Mouse (Mus musculus) cerebellum, postnatal 25 days (tissue): ENCODE data around the gene Gipc3.
A peak's percentile ranks its signal among the peaks of the same experiment; 100 is the strongest.

ENCODE experiments used
- DNase-seq, 2 experiments: peaks; one replicate each; pipeline ENCODE4 v3.0.0; 2021; ENCODE audit warnings: mixed read lengths in 2 of 2

Gene Gipc3

DNA sequence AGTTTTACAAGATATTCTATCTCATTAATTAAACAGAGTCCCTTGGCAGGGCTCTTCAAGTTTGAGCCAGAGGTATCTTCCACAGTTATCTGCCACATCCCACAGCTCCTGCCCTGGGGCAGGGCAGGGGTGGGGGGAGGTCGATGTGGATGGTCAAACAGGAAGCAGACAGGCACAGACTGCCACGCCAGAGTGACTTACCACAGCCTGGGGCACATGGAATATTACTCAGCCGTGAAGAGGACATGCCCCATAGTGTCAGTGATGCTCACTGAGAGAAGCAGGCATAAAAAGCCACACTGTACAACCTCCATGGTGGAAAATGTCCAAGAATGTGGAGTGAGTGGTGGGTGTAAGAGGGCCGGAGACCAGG lies 2.1 kb upstream of the Gipc3 start:
- DNase-seq = no peak

DNA sequence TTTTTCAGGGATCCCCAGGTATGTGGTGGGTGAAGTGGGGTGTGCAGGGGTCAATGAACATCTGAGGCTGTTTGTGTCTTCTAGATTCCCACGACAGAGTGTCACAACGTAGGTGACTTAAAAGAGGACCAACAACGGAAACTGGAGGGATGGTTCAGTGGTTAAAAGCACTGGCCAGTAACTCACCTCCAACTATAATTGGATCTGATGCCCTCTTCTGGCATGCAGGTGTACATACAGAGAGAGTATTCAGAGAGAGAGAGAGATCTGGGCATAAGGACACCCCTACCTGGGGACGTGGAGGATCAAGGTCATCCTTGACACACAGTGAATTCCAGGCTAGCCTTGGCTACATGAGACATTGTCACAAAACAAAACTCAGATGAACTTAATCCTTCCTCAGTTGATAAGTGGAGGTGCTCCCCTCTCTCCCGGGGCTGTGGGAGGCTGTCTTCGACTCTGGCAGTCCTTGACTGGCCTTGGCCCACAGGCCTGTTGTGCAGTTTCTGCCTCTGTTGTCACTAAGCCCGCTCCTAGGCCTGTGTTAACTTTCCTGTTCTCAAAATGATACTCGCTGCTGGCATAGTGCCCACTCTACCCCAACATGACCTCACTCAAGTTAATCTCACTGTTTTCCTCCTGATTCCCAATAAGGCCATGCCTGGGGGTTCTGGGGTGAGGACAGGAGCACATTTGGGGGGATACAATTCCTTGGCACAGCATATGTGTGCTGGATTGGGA lies 1.5 kb upstream of the Gipc3 start:
- no peak for DNase-seq

DNA sequence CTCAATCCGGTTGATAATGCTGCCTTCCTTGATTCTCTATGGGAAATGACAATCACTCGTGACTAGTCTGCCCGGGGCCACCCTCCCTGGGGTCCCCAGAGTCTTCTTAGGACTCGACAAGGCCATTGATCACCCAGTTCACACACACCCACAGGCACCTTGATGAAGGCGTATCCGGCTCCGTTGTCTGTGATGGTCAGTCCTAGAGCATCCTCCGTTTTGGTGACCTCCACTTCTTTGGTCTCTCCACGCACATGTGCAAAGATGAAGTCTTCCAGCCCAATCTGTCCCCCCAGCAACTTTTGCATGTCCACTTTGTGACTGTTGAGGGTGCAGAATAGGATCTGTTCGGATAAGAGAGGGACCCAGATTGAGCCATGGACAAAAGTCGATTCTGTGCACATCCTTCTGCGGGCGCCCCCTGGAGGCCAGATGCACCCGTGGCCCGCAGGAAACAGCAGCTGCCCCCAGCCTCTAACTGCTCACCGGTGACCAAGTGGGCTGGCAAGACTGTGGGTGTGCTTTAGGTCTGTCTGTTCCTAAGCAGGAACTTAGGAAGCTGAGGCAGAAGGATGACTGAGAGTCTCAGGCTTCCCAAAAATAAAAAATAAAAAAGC lies 1.6 kb downstream of the Gipc3 start:
- peak; percentile 70 to 86 for DNase-seq

DNA sequence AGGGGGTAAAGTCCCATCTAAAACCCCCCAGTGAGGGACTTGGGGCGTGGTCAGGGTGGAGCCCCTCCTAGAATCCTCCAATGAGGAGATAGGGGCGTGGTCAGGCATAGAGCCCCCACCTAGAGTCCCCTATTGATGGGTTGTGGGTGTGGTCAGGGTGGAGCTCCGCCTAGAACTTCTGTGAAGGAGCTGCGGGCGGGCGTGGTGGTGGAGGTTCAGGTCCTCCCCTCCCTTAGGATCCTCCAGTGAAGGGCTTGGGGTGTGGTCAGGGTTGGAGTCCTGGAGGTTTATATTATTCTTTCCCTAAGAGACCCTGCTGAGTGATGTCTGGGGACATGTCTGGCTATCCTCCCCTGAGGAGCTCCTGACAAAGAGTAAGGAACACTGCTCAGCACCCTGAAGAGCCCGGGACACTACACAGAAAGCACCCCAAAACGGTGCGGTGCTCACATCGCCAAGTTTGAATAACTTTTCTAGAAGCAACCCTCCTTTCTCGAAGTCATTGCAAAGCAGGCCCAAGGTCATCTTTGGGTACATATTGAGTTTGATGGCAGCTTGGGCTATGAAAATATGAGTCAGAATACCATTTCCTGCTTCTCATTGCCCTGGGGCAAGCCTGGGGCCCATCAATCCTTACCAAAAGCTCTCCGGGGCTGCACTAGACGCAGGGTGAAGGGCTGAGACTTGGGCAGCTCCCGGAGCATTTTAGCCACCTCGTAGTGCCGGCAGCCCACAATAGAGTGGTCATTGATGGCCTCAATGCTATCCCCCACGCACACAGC lies 2.3 kb downstream of the Gipc3 start:
- DNase-seq = no peak

DNA sequence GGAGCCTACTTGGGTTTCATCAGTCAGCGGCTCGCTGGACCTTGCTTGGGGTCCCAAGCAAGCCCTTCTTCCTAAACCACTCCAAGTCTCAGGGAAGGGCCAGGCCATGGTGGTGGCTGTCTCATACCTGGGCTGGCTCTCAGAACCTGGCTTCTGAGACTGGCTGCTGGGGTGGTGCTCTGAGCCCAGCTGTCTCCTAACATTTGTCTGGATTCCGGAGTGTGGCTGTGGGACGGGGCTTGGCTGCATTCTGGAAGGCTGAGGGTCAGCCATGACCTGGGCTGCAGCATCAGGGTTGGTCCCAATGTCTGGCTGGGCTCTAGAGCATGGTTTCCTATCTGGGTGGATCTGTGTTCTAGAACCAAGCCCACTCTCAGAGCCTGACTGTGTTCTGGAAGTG lies 6.5 kb downstream of the Gipc3 start:
- DNase-seq = no peak

DNA sequence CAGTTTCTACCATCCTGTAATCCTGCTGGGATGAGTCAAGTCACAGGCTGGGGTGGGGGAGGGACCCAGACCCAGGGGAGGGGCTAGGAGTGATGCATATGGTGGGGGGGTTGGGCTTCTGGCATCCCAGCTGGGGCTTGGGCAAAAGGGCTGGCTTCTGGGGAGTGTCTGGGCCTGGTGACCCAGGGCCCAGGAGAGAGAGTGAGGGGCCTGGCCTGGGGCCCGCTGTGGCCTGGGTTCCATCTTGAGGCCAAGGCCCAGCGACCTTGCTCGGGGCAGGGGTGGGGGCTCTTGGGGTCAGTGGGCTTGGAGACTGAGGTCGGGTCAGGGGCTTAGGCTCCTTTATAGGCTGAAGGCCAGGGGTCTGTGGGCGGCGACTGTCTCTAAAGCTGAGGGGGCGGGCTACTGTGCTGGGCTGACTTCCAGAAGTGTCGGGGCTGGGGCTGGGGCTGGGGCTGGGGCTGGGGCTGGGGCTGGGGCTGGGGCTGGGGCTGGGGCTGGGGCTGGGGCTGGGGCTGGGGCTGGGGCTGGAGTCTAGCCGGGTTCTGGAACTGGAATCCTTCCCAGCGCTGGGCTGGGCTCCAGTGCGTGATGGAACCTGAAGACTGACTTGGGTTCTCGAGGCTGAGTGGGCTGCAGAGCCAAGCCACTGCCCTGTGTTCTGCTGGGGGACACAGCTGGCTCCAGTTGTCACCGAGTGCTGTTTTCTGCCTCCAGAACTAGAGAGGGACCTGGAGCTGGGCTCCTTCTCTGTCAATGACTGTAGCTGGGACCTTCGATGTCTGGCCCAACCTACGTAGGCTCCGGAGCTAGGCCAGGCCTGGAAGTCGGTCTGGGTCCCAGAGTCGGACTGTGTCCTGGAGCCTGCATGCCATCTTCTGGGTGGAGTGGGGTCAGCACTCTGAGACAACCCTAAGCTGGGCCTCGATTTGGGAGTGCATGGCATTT lies 7.4 kb downstream of the Gipc3 start:
- DNase-seq = no peak

DNA sequence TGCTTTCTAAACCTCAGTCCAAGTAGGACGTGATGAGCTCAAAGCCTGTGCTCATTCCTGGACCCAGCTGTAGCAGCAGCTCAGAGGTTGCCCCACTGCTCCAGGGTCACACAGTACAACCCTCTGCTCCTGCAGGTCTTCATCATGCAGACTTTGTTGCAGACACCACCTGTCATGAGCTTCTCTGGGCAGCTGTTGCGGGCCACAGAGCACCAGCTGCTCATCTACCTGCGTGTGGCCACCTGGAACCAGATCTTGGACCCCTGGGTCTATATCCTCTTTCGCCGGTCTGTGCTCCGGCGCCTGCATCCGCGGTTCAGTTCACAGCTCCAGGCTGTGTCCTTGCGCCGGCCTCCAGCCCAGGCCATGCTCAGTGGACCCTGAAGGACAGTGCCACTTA lies 8.7 kb downstream of the Gipc3 start:
- DNase-seq = no peak

DNA sequence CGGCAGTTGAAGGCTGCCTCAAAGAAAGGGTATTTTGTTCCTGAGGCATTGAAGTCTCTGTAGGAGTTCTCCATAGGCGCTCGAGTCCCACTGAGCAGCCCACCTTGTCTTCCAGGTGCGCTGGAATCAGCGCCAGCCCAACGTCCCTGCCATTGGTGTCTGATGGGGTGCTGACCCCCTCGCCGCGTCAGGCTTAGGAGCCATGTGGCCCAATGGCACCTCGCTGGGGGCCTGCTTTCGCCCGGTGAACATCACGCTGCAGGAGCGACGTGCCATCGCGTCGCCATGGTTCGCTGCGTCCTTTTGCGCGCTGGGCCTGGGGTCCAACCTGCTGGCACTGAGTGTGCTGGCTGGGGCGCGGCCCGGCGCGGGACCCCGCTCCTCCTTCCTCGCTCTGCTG lies 10.8 kb downstream of the Gipc3 start:
- no peak for DNase-seq

DNA sequence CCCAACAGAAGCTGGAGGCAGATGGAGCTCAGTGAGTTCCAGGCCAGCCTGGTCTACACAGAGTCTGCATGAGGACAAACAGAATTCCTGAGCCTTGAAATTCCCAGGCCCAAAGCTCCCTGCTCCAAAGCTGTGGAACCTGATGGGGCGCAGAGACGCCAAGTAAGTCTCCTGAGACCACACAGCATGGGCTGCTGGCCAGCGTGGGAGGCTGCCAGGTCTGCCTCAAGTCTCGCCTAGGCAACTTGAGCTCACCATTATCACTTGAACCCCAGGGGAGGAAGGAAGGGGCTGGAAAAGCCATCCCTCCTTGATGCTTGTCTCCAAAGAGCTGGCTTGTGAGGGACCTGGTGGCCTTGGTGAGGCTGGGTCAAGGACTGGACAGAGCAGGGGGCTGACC lies 13.1 kb downstream of the Gipc3 start:
- DNase-seq = no peak

DNA sequence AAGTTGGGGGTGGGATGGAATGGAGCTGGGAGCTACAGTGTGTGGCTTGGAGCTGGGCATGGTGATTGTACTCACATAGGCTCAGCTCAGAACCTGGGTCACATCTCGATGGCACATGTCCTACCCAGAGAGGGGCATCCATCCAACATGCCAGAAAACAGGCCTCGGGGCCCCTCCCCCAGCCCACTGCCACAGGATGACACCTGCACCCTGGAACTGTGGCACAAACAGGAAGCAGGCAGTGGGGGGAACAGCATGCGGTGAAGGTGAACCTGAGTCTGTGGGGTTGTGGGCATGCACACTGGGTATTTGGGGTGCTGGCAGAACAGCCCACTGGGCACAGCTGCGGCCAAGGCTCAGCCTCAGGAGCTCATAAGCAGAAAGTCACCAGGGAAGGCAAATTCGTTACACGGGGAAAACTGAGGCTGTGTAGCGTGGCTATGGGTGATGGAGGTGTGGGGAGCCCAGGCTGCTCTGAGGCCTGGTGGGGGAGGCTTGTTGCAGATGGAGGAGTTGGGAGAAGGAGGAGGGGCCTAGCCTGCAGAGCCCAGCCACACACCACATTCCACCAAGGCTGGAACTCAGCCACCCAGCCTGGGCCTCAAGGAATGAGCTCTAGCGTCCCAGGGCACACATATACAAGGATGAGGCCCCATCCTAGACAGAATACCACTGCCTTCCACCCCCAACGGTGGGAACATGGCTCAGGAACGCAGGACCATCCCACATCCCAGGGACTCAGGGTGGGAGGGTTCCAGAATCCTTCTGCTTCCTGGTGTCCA lies 13.7 kb downstream of the Gipc3 start:
- no peak for DNase-seq

DNA sequence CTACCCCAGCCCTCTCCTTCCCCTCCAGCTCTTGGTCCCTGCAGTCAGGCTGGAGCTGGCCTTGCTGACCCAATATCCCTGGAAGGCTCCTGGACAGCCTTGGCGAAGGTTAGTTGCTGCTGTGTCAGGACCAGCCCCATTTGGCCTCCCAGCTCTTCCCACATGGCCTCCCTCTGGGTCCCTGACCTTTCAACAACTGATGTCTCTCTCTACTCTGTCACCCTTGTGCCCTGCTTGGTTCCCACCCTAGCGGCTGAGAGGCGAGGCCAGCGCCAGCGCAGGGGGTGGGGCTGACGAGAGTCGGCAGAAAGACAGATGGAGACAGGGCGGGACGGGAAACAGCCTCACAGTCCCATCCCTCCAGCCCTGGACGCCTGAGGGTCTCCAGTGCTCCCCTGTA lies 14.7 kb downstream of the Gipc3 start, which contains the start of gene Tbxa2r:
Gene Tbxa2r (plus strand): TSS at position 346 of the 400 bp plus-strand sequence.
- DNase-seq = peak in 1 of 2 experiments; percentile 44

DNA sequence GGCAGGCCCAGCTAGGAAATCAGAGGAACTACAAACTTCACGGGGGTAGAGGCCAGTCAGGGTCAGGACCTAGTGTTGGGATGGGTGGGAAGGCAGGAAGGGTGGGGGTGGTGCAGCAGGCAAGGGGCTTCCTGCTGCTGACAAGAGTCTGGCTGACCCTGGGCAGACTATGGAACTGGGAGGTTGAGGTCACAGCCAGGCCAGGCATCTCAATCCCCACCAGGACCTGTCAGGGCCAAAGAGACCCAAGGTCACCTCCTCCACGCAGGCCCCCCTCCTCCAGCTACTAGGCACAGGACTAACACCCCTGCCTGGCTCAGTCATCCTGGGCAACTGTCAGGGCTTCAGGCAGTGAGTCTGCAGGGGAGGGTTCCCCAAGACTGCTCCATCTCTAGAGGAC lies 15.1 kb downstream of the Gipc3 start:
- no peak for DNase-seq

DNA sequence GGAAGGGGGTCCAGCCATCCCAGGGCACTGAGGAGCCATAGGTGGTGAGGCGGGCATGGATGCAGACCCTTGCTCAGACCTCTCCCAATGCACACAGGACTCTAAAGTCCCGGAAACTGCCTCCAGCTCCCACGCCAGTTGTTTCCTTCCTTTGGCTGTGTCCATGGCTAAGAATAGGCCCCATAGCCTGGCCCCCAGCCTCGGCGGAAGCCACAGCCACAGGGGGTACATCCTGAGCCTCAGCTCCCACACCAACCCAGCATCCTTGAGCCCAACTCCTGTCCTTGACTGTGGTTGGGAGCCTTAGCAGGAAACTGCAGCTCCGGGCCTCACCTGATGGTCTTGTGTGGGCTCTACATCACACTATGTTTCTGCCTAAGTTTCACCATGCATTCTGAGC lies 16.2 kb downstream of the Gipc3 start:
- DNase-seq = no peak

DNA sequence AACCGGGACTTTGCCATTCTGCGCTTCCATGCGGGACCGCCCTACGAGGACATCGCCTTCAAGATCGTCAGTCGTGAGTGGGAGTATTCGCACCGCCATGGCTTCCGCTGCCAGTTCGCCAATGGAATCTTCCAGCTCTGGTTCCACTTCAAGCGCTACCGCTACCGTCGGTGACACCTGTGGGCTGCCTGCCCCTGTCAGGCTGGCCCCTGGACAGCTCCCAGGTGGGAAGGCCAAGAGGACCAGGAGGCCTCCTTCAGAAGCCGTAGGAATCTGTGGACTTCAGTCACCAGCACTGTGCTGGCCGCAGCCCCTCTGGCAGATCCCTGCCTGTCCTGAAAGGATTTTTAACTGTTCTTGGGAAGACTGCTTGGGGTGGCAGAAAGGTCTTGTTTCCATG lies 17.3 kb downstream of the Gipc3 start:
- DNase-seq = peak in 1 of 2 experiments; percentile 28

DNA sequence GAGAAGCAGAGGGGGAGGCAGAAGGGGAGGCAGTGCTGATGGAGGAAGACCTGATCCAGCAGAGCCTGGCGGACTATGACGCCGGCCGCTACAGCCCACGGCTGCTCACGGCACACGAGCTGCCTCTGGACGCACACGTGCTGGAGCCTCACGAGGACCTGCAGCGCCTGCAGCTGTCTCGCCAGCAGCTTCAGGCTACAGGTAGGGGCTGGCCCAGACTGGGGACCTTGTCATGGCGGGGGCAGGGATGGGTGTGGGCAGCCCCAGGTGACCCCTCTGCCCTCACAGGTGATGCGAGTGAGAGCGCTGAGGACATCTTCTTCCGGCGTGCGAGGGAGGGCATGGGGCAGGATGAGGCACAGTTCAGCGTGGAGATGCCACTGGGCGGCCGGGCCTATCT lies 17.9 kb downstream of the Gipc3 start:
- peak in 1 of 2 experiments; percentile 26 for DNase-seq

DNA sequence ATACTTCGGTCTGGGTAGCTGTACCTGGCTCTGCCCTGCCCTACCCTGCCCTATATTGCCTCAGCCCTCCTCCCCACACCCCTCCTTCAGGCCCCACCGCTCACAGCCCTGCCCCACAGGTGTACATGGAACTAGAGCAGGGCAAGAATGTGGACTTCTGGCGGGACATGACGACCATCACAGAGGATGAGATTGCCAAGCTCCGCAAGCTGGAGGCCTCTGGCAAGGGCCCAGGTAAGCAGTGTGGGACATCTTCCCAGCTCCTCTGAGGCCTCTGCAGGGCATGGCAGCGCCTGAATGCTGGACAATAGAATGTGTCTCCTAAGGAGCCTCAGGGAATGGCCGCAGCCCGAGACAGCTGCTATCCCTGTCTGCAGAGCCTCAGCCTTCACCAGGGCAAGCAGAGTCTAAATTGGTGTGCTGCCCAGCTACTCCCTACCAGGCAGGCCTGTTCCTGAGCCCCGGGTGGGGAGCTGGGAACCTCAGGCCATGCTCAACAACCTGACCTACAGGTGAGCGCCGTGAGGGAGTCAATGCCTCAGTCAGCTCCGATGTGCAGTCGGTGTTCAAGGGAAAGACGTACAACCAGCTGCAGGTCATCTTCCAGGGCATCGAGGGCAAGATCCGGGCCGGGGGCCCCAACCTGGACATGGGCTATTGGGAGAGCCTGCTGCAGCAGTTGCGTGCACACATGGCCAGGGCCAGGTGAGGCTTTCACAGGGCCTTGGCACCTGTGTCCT lies 19.1 kb downstream of the Gipc3 start:
- DNase-seq = peak in 1 of 2 experiments; percentile 45

DNA sequence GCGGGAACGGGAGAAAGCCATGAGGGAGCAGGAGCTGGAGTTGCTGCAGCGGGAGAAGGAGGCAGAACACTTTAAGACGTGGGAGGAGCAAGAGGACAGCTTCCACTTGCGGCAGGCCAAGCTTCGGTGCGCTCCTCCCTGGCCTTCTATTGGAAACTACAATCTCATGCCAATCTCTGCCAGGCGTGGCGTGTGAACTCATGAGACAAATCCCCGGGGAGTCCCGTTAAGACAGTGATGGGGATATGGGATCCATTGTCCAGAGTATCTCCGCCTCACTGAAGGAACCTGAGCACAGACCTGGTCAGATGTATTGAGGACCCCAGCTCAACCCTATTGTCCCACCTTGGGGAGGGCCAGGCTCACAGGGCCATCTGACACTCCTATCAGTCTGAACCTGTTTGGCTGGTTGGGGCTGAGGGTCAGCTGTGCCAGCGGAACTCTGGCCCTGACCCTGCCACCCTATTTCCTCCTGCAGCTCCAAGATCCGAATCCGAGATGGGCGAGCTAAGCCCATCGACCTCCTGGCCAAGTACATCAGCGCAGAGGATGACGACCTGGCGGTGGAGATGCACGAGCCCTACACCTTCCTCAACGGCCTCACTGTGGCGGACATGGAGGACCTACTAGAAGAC lies 19.8 kb downstream of the Gipc3 start:
- DNase-seq = no peak

DNA sequence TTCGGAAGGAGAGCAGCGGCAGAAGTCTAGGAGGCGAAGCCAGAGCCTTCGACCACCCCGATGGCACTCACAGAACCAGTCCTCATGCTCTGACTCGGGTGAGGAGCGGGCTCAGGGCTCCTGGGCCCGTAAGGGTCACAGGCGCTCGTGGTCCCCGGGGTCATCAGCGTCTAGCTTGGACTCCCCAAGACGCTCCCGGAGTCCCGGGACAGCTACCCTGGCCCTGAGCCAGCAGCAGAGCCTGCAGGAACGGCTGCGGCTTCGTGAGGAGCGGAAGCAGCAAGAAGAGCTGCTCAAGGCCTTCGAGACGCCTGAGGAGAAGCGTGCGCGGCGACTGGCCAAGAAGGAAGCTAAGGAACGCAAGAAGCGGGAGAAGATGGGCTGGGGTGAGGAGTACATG lies 20.6 kb downstream of the Gipc3 start:
- peak; percentile 12 to 59 for DNase-seq

DNA sequence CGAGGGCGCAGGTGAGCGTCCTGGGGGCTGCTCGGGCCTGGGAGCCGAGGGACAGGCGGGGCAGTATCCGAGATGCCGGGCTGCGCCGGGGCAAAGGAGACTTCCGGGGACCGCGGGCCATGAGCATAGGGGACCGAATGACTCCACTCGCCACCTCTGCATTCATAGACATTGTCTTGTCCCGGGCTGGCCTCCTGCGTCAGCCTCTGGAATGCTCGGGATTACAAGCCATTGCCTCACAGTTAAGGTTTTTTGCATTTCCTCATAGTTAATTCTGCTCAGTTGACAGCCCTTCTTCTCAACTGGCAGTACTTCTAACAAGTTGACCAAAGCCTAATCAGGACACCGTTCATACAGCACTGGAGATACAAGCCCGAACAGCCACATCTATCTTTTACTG lies 21.6 kb downstream of the Gipc3 start:
- no peak for DNase-seq

DNA sequence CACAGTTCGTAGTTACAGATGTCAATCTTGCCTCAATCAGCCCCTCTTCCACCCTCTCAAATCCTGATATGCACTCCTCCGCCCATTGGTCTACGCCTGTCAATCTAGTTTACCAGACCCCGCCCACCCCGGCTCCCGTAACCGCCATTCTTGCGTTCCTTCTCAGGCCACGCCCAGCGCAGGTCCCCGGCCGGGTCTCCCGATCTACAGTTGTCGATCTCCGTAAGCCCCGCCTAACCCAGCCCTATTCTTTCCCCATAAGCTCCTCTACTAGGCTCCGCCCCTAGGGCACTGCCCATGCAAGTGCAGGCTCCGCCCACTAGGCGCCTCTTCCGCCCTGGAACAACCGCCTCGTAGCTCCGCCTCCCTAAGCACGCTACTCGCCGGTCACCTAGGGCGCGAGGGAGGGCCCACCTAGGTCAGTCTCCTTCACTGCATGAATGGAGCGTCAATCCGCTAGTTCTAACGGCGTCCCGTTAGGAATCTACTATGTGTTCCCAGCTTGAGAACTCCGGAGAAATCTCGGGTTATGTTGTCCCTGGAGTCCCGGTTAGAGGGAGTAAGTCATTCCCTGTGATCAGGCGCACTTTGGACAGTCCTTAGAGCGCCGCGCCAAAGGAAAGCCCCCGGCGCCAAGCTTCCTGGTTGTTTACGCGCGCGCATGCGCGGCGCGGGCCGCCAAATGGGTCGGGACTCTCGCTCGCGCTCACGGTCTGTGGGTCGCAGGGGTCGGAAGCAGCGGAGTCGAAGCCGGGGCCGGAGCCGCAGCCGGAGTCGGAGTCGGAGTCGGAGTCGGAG lies 22.3 kb downstream of the Gipc3 start, which contains the start of gene Cactin:
Gene Cactin (plus strand): TSS at position 554 of the 798 bp plus-strand sequence.
- DNase-seq = peak; percentile 96 to 99
